Mouse (Mus musculus) neural tube, postnatal 0 days (tissue): Measurements from ENCODE around the gene Iqub. TPM values are rescaled to one million over a fixed set of nuclear protein-coding genes. Genes with fewer than 3 reads are reported as not detected.

Experiments
- polyA plus RNA-seq: library from polyadenylated mRNA; unstranded; fragments of >200 nt; fragmentation: Nextera tagmentation; extraction: Ambion mirVana; gene quantifications from 2 replicates; pipeline ENCODE4 v1.2.1, GENCODE M21; 2015

Gene Iqub
- polyA plus RNA-seq, result 1.2 and 1.6 TPM in 2 replicates

DNA sequence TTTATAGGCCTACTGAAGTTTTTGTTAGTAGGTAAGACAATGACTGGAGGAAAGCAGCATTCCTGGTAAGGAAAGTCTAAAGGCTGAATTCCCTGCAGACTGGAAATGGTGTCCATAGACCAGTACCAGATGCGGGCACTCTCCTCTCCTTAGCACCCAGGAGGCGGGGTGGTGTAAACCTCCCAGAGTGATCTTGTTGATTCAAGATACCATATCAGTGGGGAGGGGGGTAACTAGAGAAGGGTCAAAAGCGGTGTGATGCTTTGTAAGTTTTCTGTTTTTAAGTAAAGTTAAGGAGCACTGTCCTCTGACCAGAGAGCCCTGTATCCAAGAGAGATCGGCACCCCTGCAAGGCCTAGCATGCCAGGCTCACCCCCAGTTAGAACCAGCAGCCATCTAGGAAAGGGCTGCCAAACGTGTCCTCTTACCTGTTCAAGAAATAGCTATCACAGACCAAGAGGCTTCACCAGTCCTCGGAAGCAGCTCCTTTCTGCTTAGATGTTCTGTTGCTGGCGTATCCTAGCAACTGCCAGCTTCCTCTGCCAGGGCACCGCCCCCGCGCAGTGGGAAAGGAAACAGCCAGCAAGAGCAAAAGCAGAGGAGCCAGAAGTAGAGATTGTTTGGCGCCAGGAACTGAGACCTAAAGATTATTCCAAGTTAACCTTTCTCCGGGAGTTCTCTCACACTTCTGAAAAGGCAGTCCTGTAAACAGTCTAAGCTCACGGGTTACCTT, at the start of gene Iqub:
Gene Iqub (minus strand): TSS at position 516 of the 733 bp plus-strand sequence.

DNA sequence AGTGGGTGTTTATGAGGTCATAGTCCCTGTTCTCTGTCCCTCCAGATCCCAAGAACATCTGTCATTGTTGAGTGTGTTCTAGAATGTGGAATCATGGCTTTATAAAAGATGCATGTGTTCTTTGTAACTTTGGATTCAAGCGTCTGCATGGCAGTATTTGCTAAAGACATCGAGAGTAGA, 13.1 kb upstream of the Iqub start, which contains the start of gene Asb15:
Gene Asb15 (plus strand): TSS at position 81 of the 180 bp plus-strand sequence.

GRCm38 (mm10) chr6:24527155-24528063, 12.5 kb upstream of the Iqub start, which contains the start of gene Ndufa5:
Gene Ndufa5, minus strand, starts transcription at chr6:24528013.

Other genes with a start within 250 kb of the Iqub start
- gene Ndufa5, start 12.9 kb upstream of the Iqub start, polyA plus RNA-seq, result 594 and 651 TPM in 2 replicates
- gene Asb15, start 13.1 kb upstream of the Iqub start, polyA plus RNA-seq, result 0.06 and 0.10 TPM in 2 replicates
- gene Lmod2, start 82.7 kb upstream of the Iqub start, polyA plus RNA-seq, result not detected in 2 replicates
- 62.9 and 72.2 TPM in 2 replicates for gene Wasl, start 149.9 kb upstream of the Iqub start, polyA plus RNA-seq
- gene Hyal6, start 218.2 kb upstream of the Iqub start, polyA plus RNA-seq, result not detected in 2 replicates
- not detected in 2 replicates for gene Hyal4, start 233.3 kb upstream of the Iqub start, polyA plus RNA-seq